Mouse (Mus musculus) stomach, embryonic 16.5 days (tissue): ENCODE measurements around the gene Lims1. TPM values are rescaled to one million over a fixed set of nuclear protein-coding genes. Genes with fewer than 3 reads are reported as not detected.
A peak's percentile ranks its signal among the peaks of the same experiment; 100 is the strongest.

Source experiments
- ATAC-seq: fragments of 200-750 bp; cut with Nextera tagmentation; 2 replicates; pipeline ENCODE4 v1.8.0; 2017; ENCODE audit warnings: moderate number of reproducible peaks, moderate TSS enrichment; ENCODE audit not compliant: insufficient read depth, low FRiP score
- H3K27ac ChIP-seq: fragments of 300-500 bp; sonication (generic); 2 replicates; pipeline ENCODE4 v1.5.1; 2014; ENCODE audit warnings: low read length
- H3K27me3 ChIP-seq: fragments of 300-500 bp; sonication (generic); 2 replicates; pipeline ENCODE4 v1.6.1; 2014; ENCODE audit warnings: low read length, control low read depth, mixed read lengths; ENCODE audit not compliant: control insufficient read depth, insufficient read depth
- H3K36me3 ChIP-seq: fragments of 300-500 bp; sonication (generic); 2 replicates; pipeline ENCODE4 v1.6.1; 2014; ENCODE audit warnings: low read length; ENCODE audit not compliant: control insufficient read depth, insufficient read depth
- H3K4me1 ChIP-seq: fragments of 300-500 bp; sonication (generic); 2 replicates; pipeline ENCODE4 v1.6.1; 2014; ENCODE audit warnings: low read length, control low read depth, mixed read lengths; ENCODE audit not compliant: control insufficient read depth, insufficient read depth
- H3K4me2 ChIP-seq: fragments of 300-500 bp; sonication (generic); 2 replicates; pipeline ENCODE4 v1.6.1; 2014; ENCODE audit warnings: low read depth, low read length, mixed read lengths
- H3K4me3 ChIP-seq: fragments of 300-500 bp; sonication (generic); replicated peaks from 2 replicates; pipeline ENCODE4 v1.5.1; 2014; ENCODE audit warnings: mild to moderate bottlenecking, low read length
- H3K9ac ChIP-seq: fragments of 300-500 bp; sonication (generic); 2 replicates; pipeline ENCODE4 v1.6.1; 2014; ENCODE audit warnings: low read length
- H3K9me3 ChIP-seq: fragments of 300-500 bp; sonication (generic); replicated peaks from 2 replicates; pipeline ENCODE4 v1.6.1; 2016; ENCODE audit warnings: low read length, control low read depth; ENCODE audit not compliant: control insufficient read depth
- WGBS: fragments of 180-500 bp; shearing (Covaris S2); extraction: QIAGEN DNeasy Blood & Tissue Kit; methylation state at CpG from one replicate; pipeline ENCODE4 v1.1.7; 2014; 5-methylcytosine and 5-hydroxymethylcytosine counted together
- polyA plus RNA-seq: library from polyadenylated mRNA; unstranded; fragments of >200 nt; fragmentation: Nextera tagmentation; extraction: Ambion mirVana; gene quantifications from 2 replicates; pipeline ENCODE4 v1.2.1, GENCODE M21; 2015

Gene Lims1
- polyA plus RNA-seq, 1 experiment from 2014 or later = 136 TPM

DNA sequence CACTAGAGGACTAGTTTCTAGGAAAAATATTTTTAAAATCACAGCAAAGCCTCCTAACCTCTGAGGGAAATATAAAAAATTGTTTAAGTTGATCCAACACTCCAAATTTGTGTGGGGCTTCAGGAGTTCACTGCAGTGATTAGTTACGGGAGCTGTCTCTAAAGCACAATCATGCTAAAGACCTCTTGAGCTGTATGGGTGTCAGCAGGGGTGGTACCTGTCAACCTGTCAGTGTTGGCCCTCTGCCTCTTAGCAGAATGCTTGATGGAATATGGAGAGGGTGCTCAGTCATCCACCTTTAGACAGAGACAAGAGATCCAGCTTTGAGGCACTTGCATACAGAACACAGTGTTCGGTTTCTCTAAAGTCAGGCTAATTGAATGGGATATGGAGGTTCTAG lies 60.5 kb downstream of the Lims1 start:
- no peak overlapping the region for H3K4me3 ChIP-seq
- no peaks in the 10 kb centered on the region for H3K9me3 ChIP-seq
- H3K9ac ChIP-seq = no peak overlapping the region
- peaks cover 26% of the 10 kb centered on the region for H3K4me1 ChIP-seq
- H3K27ac ChIP-seq = peak overlapping the region; percentile 74
- H3K36me3 ChIP-seq = no peaks in the 10 kb centered on the region
- no peak overlapping the region for H3K4me2 ChIP-seq
- ATAC-seq = no peak
- WGBS = 60% methylated on average over 2 of the region's 2 CpGs
- no peaks in the 10 kb centered on the region for H3K27me3 ChIP-seq

- H3K9me3 ChIP-seq = no peaks in the 10 kb centered on the region
- ATAC-seq = no peak
Measured at GRCm38 (mm10) chr10:58385629-58386028, 62.4 kb downstream of the Lims1 start.

DNA sequence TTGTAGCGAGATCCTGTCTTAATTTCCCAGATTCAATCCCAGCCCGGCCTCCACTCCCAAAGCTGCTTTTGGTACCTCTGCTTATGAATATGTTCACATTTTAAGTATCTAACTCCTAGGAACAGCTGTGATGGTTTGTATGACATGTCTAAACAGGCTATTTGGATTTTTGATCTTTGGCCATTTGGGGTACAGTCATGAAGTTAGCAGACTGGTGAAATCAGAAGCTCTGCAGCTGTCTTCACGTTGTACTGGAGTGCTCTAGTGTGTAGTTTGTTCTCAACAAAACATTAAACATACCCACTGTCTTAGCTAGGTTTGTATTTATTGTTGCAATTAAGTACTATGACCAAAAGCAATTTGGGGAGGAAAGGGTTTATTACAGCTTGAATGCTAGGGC lies 63.7 kb downstream of the Lims1 start:
- no peak overlapping the region for H3K4me2 ChIP-seq
- no peak overlapping the region for H3K9ac ChIP-seq
- no peak overlapping the region for H3K4me3 ChIP-seq
- ATAC-seq = no peak
- 71% methylated on average over 3 of the region's 3 CpGs for WGBS
- H3K36me3 ChIP-seq = no peaks in the 10 kb centered on the region
- H3K27ac ChIP-seq = peak overlapping the region; percentile 31
- H3K9me3 ChIP-seq = no peaks in the 10 kb centered on the region
- no peaks in the 10 kb centered on the region for H3K27me3 ChIP-seq
- peaks cover 14% of the 10 kb centered on the region for H3K4me1 ChIP-seq

More at GRCm38 (mm10) chr10:58385629-58386028, 62.4 kb downstream of the Lims1 start:
- Histone ChIP-seq H3K36me3 (no peaks in the 10 kb centered on the region), H3K4me3 (no peak overlapping the region), H3K4me1 (peaks cover 22% of the 10 kb centered on the region), H3K4me2 (no peak overlapping the region), H3K27me3 (no peaks in the 10 kb centered on the region), H3K9ac (no peak overlapping the region), H3K27ac (no peak overlapping the region)
- WGBS = 77% methylated on average over 5 of the region's 5 CpGs

GRCm38 (mm10) chr10:58388648-58389047 lies 65.4 kb downstream of the Lims1 start:
- Histone ChIP-seq H3K27ac (no peak overlapping the region), H3K27me3 (no peaks in the 10 kb centered on the region), H3K9me3 (no peaks in the 10 kb centered on the region), H3K4me3 (no peak overlapping the region), H3K4me1 (peaks cover 18% of the 10 kb centered on the region), H3K36me3 (no peaks in the 10 kb centered on the region), H3K4me2 (no peak overlapping the region), H3K9ac (no peak overlapping the region)
- 80% methylated on average over 3 of the region's 3 CpGs for WGBS
- ATAC-seq = no peak

GRCm38 (mm10) chr10:58389151-58389550 lies 65.9 kb downstream of the Lims1 start:
- peaks cover 23% of the 10 kb centered on the region for H3K4me1 ChIP-seq
- no peak overlapping the region for H3K27ac ChIP-seq
- H3K4me3 ChIP-seq = no peak overlapping the region
- H3K36me3 ChIP-seq = no peaks in the 10 kb centered on the region
- ATAC-seq = no peak
- H3K9ac ChIP-seq = no peak overlapping the region
- no peaks in the 10 kb centered on the region for H3K27me3 ChIP-seq
- WGBS = 72% methylated on average over 3 of the region's 3 CpGs
- no peaks in the 10 kb centered on the region for H3K9me3 ChIP-seq
- no peak overlapping the region for H3K4me2 ChIP-seq

GRCm38 (mm10) chr10:58392435-58392834 lies 69.2 kb downstream of the Lims1 start:
- no peak overlapping the region for H3K4me2 ChIP-seq
- no peak overlapping the region for H3K4me3 ChIP-seq
- no peaks in the 10 kb centered on the region for H3K36me3 ChIP-seq
- no peaks in the 10 kb centered on the region for H3K27me3 ChIP-seq
- H3K9me3 ChIP-seq = no peaks in the 10 kb centered on the region
- H3K9ac ChIP-seq = no peak overlapping the region
- peaks cover 24% of the 10 kb centered on the region for H3K4me1 ChIP-seq
- H3K27ac ChIP-seq = no peak overlapping the region
- ATAC-seq = no peak
- whole genome bisulfite sequencing = 69% methylated on average over 4 of the region's 4 CpGs

DNA sequence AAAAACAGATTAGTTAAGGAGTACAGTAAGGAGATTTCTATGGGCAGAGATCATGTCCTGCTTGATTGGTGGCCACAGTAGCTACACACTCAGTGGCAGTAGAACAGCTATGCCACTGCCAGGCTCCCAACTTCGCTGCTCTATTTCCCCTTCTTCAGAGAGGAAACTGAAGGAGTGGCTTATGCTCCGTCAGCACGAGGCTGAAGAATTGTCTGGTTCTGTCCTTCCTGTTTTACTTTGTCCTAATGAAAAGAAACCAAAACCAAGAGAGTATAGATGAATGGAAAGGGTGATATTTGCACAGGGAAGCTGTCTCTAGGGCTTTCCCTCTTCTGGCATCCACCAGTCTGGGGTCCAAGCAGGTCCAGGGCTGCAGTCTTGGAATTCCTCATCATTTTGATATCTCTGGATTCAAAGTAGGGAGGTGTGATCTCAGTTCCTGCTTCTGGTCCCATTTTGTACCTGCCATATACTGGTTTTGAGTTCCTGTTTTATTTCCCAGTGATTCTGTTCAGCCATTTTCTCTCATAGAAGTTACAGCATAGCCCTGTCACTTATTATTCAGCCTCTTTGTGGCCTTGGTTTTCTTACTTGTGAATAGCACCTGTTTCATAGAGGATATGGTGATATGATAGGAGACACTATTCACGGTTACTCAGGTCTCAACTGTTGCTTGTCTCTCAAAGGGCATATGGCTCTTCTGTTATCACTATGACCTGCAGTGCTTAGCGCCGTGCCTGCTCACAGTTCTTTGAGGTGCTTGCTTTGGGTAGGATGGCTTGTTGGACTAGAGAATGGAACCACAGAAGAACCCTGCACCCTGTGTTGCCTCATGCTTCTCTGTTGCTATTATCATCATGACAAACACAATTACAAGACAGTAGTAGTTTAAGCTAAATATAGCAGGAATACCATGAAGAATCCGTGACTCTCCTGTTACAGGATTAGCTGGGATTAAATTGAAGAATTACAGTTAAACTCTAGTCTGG lies 70.1 kb downstream of the Lims1 start:
- no peaks in the 10 kb centered on the region for H3K9me3 ChIP-seq
- ATAC-seq = no peak
- no peaks in the 10 kb centered on the region for H3K36me3 ChIP-seq
- no peaks in the 10 kb centered on the region for H3K27me3 ChIP-seq
- no peak overlapping the region for H3K9ac ChIP-seq
- no peak overlapping the region for H3K4me2 ChIP-seq
- H3K27ac ChIP-seq = peak overlapping the region; percentile 46
- 65% methylated on average over 7 of the region's 7 CpGs for WGBS
- no peak overlapping the region for H3K4me3 ChIP-seq
- peaks cover 24% of the 10 kb centered on the region for H3K4me1 ChIP-seq

DNA sequence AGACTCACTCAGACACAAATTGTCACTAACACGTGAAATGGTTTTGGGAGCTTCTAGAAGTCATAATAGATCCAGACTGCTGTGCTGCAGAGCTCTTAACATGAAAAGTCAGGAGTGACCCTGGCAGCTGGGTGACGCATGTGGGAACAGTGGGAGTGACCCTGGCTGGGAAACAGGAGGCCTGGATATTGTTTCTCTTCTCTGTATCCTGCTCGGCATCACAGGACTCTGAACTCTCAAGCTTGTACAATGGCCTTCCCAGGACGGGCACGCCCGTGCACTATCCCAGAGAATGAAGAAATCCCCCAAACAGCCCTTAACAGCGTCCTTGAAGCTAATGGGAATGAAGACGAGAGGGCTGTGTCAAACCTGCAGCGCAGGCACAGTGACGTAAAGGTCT lies 70.9 kb downstream of the Lims1 start:
- Histone ChIP-seq H3K4me3 (peak overlapping the region; percentile 5; the same call in 1 of the 2 replicates), H3K4me1 (peaks cover 24% of the 10 kb centered on the region), H3K9ac (peak overlapping the region; percentile 8; the same call in 1 of the 2 replicates), H3K27me3 (no peaks in the 10 kb centered on the region), H3K27ac (peak overlapping the region; percentile 43), H3K4me2 (no peak overlapping the region), H3K9me3 (no peaks in the 10 kb centered on the region), H3K36me3 (no peaks in the 10 kb centered on the region)
- peak; percentile 78 for ATAC-seq
- WGBS = 52% methylated on average over 10 of the region's 10 CpGs

DNA sequence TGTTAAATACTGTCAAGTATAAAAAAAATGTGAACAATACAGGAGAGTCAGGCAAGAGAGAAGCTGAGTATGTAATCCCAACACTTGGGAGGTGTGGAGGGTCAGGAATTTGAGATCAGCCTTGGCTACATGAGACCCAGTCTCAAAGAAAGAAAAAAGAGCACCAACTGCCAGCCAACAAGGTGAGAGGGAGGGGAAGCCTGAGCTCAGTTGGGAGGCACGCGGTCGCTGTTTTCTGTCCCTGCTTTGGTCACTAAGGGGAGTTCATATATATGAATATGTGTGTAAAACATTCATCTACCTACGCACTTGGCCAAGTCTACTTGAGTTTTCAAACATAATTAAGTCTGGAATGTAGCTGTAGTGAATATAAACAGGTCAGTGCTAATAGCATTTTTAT lies 72.0 kb downstream of the Lims1 start:
- peaks cover 24% of the 10 kb centered on the region for H3K4me1 ChIP-seq
- H3K4me3 ChIP-seq = no peak overlapping the region
- no peak overlapping the region for H3K27ac ChIP-seq
- H3K4me2 ChIP-seq = no peak overlapping the region
- WGBS = 73% methylated on average over 4 of the region's 4 CpGs
- H3K9ac ChIP-seq = no peak overlapping the region
- no peak for ATAC-seq
- H3K27me3 ChIP-seq = no peaks in the 10 kb centered on the region
- H3K36me3 ChIP-seq = no peaks in the 10 kb centered on the region; the same call in 1 of the 2 replicates
- no peaks in the 10 kb centered on the region for H3K9me3 ChIP-seq
